Mouse (Mus musculus) neural tube, embryonic 15.5 days (tissue): Measurements from ENCODE around the gene Stxbp4. TPM values are rescaled to one million over a fixed set of nuclear protein-coding genes. Genes with fewer than 3 reads are reported as not detected.

Source experiments
- ATAC-seq: fragments of 200-750 bp; cut with Nextera tagmentation; 2 replicates; pipeline ENCODE4 v1.8.0; 2017; ENCODE audit warnings: mild to moderate bottlenecking, moderate TSS enrichment, moderate library complexity; ENCODE audit not compliant: low FRiP score
- H3K27ac ChIP-seq: fragments of 300-500 bp; sonication (generic); replicated peaks from 2 replicates; pipeline ENCODE4 v1.5.1; 2015; ENCODE audit warnings: mild to moderate bottlenecking, inconsistent platforms
- H3K27me3 ChIP-seq: fragments of 300-500 bp; sonication (generic); replicated peaks from 2 replicates; pipeline ENCODE4 v1.6.1; 2015; ENCODE audit warnings: inconsistent platforms
- H3K36me3 ChIP-seq: fragments of 300-500 bp; sonication (generic); 2 replicates; pipeline ENCODE4 v1.6.1; 2015; ENCODE audit warnings: inconsistent platforms
- H3K4me1 ChIP-seq: fragments of 300-500 bp; sonication (generic); 2 replicates; pipeline ENCODE4 v1.6.1; 2015; ENCODE audit warnings: inconsistent platforms
- H3K4me2 ChIP-seq: fragments of 300-500 bp; sonication (generic); 2 replicates; pipeline ENCODE4 v1.6.1; 2015; ENCODE audit warnings: inconsistent platforms, mild to moderate bottlenecking, moderate library complexity
- H3K4me3 ChIP-seq: fragments of 300-500 bp; sonication (generic); replicated peaks from 2 replicates; pipeline ENCODE4 v1.5.1; 2015; ENCODE audit warnings: mild to moderate bottlenecking, inconsistent platforms
- H3K9ac ChIP-seq: fragments of 300-500 bp; sonication (generic); replicated peaks from 2 replicates; pipeline ENCODE4 v1.6.1; 2015; ENCODE audit warnings: mild to moderate bottlenecking, inconsistent platforms
- H3K9me3 ChIP-seq: fragments of 300-500 bp; sonication (generic); replicated peaks from 2 replicates; pipeline ENCODE4 v1.6.1; 2016; ENCODE audit warnings: inconsistent platforms
- WGBS: fragments of 180-500 bp; shearing (Covaris S2); methylation state at CpG from one replicate; pipeline ENCODE4 v1.1.7; 2015; ENCODE audit warnings: mixed read lengths; 5-methylcytosine and 5-hydroxymethylcytosine counted together
- polyA plus RNA-seq: library from polyadenylated mRNA; unstranded; fragments of >200 nt; fragmentation: Nextera tagmentation; extraction: Ambion mirVana; gene quantifications from 2 replicates; pipeline ENCODE4 v1.2.1, GENCODE M21; 2015

Gene Stxbp4
- 15.9 and 18.3 TPM in 2 replicates for polyA plus RNA-seq

DNA sequence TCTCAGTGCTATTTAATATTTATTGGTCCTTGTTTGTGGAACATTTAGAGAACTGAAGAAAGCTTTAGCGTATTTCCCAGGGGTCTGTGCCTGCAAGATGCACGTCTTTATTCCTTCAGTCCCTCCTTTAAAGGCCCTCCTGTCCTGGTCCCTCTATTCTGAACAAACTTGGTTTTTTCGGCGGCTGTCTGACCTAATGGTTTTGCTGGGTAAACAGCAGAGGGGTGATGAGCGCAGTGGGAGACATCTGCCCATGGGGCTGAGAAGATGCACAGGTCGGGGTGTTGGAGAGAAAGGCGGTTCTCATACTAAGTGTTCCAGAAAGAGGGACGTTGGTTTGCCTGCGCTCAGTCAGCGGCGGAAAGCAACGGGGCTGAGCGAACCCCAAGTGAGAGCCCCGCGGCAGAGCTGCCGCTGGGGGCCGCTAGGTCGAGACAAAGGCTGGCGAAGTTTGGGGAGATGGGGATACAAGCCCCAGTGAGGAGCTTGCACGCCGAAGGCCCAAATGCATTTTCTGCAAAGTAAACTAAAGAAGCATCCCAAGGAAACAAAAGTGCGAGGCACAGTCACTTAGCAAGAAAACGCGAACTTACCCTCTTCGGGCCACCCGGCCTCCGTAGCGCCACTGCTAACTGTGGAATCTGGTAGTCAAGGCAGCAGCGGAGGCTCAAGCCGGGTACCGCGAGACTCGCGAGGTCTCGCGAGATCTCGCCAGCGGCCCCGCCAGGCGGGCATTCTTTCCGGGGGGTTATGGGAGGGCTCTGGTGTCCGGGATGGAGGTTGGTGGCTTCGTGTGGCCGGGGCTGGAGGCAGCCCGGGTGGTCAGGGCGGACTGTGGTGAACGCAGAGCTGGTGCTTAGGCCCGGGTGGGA lies at the start of gene Stxbp4, which contains the start of gene Cox11:
Gene Stxbp4 (minus strand): TSS at position 645 of the 872 bp plus-strand sequence.
Gene Cox11 (plus strand): TSS at position 734 of the 872 bp plus-strand sequence.
- H3K27me3 ChIP-seq, result no peaks in the 10 kb centered on the region
- peaks cover 25% of the 10 kb centered on the region for H3K4me1 ChIP-seq
- H3K9me3 ChIP-seq, result no peaks in the 10 kb centered on the region
- H3K9ac ChIP-seq, result peak within 1 kb of the TSS; percentile 99
- H3K27ac ChIP-seq, result peak within 1 kb of the TSS; percentile 97
- peak within 1 kb of the TSS; percentile 97 for H3K4me3 ChIP-seq
- H3K4me2 ChIP-seq, result peak within 1 kb of the TSS; percentile 61
- peak; percentile 97 for ATAC-seq
- H3K36me3 ChIP-seq, result 0 out of 2 replicates have a peak, but pooled peaks cover 4% of the 10 kb centered on the region
- under 1% methylated on average over 48 of the region's 48 CpGs for WGBS

DNA sequence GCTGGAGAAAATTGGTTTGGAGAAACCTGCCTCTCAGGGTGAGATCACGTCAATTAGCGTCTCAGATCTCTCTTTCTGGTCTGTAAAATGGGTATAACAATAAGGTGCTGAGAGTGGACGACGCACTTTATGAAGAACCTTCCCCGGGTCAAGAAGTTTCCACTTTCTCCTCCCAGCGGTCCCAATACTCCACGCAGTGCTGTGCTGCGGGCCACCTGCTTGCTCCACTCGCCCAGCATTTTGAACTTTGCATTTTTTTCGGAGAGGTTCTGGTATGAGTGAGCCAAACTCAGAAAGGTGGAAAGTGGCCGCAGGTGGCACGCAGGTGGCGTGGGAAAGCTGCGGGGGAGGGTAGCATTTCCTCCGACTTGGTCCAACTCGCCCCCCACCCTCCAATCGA lies 49.2 kb upstream of the Stxbp4 start:
- Histone ChIP-seq H3K9me3 (no peaks in the 10 kb centered on the region), H3K4me2 (peak overlapping the region; percentile 91), H3K36me3 (no peaks in the 10 kb centered on the region), H3K27ac (peak overlapping the region; percentile 83), H3K27me3 (no peaks in the 10 kb centered on the region), H3K9ac (peak overlapping the region; percentile 62), H3K4me1 (peaks cover 15% of the 10 kb centered on the region), H3K4me3 (peak overlapping the region; percentile 63)
- WGBS, result 1% methylated on average over 17 of the region's 17 CpGs
- ATAC-seq, result no peak

DNA sequence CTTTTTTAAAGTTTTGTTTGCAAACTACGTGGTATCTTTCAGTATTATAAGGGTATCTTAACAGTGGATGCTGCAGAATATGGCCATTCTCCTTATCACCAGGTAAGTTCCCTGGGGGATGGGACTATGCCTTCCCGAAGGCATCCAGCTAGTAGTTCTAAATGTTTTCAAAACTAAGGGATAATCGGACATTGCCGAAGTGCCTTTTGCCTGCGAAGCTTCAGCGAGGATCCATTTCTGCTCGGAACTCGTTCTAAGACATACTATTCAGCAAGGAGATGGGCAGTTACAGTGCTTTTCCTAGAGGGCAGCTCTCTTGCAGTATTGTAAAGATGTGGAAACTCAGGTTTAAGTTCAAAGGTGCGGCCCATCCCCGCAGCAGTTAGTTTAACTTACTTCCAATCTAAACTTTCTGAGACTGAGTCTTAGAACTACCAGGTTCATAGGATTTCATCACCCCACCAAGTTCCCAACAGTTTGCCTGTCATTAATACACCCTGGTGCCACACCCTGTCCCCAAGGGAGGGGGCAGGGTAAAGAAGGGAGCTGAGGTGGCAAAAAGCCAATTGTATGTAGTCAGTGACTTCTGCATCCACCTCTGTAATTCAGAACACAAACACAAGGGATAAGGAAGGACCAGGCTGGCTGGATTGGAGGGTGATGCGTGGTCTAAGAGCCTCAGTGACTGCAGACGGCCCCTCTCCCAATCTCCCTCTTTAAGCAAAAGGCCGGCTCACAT lies 48.6 kb upstream of the Stxbp4 start:
- no peak overlapping the region for H3K27ac ChIP-seq
- peak overlapping the region; percentile 91 for H3K4me2 ChIP-seq
- H3K4me3 ChIP-seq, result peak overlapping the region; percentile 63
- no peaks in the 10 kb centered on the region for H3K27me3 ChIP-seq
- H3K9ac ChIP-seq, result peak overlapping the region; percentile 62; the same call in 1 of the 2 replicates
- H3K36me3 ChIP-seq, result no peaks in the 10 kb centered on the region
- peaks cover 15% of the 10 kb centered on the region for H3K4me1 ChIP-seq
- 74% methylated on average over 13 of the region's 13 CpGs for WGBS
- no peak for ATAC-seq
- H3K9me3 ChIP-seq, result no peaks in the 10 kb centered on the region

DNA sequence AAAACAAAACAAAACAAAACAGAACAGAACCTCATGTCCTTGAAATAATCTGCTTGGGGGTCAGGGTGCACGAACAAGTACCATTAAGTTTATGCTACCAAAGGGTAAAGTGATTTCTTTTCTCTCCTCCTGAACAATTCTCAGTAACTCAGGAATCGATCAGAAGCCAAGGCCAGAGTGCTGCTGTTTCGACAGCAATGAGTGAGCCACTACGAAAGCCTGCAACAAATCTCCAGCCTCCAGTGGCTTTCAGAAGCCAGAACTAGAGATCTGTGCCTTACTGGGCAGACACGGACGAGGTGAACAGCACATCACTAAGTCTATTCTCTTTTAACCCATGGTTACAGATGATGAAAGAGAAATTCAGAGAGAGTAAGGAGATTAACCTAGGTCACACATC lies 47.3 kb upstream of the Stxbp4 start:
- H3K4me3 ChIP-seq, result no peak overlapping the region
- H3K4me2 ChIP-seq, result peak overlapping the region; percentile 91; the same call in 1 of the 2 replicates
- no peak for ATAC-seq
- peaks cover 15% of the 10 kb centered on the region for H3K4me1 ChIP-seq
- H3K9ac ChIP-seq, result no peak overlapping the region
- H3K9me3 ChIP-seq, result no peaks in the 10 kb centered on the region
- H3K27me3 ChIP-seq, result no peaks in the 10 kb centered on the region
- H3K27ac ChIP-seq, result no peak overlapping the region
- no peaks in the 10 kb centered on the region for H3K36me3 ChIP-seq
- WGBS, result 69% methylated on average over 6 of the region's 6 CpGs

DNA sequence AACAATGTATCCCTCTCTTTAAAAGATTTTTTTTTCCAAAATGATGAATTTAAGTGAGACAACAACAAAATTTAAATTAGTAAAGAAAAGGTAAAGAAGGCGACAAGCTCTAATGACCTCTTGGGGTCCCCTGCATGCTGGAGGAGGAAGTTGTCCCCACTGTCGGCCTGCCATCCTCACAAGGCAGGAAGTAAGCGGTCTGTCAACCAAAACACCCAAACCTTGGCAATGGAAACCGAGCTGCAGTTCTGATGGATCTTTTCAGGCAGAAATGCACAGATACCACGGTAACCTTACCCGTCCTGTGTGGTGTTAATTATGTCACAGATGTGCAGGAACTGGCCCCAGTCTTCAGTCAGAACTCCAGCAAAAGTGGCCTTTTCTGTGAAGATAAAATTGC lies 46.9 kb upstream of the Stxbp4 start:
- no peaks in the 10 kb centered on the region for H3K36me3 ChIP-seq
- peaks cover 15% of the 10 kb centered on the region for H3K4me1 ChIP-seq
- ATAC-seq, result no peak
- no peak overlapping the region for H3K4me2 ChIP-seq
- no peaks in the 10 kb centered on the region for H3K27me3 ChIP-seq
- H3K9me3 ChIP-seq, result no peaks in the 10 kb centered on the region
- no peak overlapping the region for H3K9ac ChIP-seq
- no peak overlapping the region for H3K27ac ChIP-seq
- WGBS, result 83% methylated on average over 6 of the region's 6 CpGs
- no peak overlapping the region for H3K4me3 ChIP-seq

DNA sequence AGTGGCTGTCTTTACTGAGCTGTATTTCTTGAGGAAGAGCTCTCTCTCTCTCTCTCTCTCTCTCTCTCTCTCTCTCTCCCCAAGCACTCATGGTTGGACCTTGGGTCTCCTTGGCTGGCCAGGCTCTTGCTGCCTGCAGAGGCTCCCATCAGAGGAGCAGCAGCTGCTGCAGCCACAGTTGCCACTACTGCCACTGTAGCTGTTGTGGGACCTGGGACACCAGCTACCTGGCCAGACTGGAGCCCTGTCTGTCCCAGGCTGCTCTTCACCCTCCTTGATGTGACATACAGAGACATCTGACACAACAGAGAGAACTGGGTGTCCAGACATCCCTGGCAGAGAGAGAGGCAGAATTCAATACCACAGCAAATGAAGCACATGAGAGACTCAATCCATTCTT lies 43.3 kb upstream of the Stxbp4 start:
- no peaks in the 10 kb centered on the region for H3K36me3 ChIP-seq
- no peaks in the 10 kb centered on the region for H3K9me3 ChIP-seq
- no peak overlapping the region for H3K27ac ChIP-seq
- no peak overlapping the region for H3K4me2 ChIP-seq
- H3K4me1 ChIP-seq, result no peaks in the 10 kb centered on the region
- H3K4me3 ChIP-seq, result no peak overlapping the region
- no peak overlapping the region for H3K9ac ChIP-seq
- no peaks in the 10 kb centered on the region for H3K27me3 ChIP-seq
- ATAC-seq, result no peak

DNA sequence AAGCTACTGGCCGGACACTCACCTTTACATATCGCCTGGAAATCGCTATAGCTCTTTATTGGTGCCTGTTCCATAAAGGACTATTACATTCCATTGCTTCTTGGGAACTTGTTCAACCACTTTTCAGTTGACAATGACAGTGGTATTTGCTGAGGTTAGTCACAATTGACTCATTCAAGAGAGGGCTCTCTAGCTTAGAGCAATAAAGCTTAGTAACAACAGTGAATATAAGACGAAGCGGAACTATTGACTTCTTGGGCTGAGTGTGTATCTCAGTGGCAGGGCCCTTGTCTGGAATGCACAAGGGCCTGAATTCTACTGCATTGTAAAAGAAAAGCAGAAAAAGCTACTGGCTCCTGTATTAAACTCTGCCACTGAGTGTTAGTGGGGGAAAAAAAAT lies 40.7 kb upstream of the Stxbp4 start:
- H3K4me3 ChIP-seq, result no peak overlapping the region
- H3K27ac ChIP-seq, result no peak overlapping the region
- H3K9ac ChIP-seq, result no peak overlapping the region
- H3K4me2 ChIP-seq, result no peak overlapping the region
- H3K36me3 ChIP-seq, result no peaks in the 10 kb centered on the region
- H3K9me3 ChIP-seq, result no peaks in the 10 kb centered on the region
- no peaks in the 10 kb centered on the region for H3K4me1 ChIP-seq
- ATAC-seq, result no peak
- WGBS, result 75% methylated on average over 5 of the region's 5 CpGs
- no peaks in the 10 kb centered on the region for H3K27me3 ChIP-seq

DNA sequence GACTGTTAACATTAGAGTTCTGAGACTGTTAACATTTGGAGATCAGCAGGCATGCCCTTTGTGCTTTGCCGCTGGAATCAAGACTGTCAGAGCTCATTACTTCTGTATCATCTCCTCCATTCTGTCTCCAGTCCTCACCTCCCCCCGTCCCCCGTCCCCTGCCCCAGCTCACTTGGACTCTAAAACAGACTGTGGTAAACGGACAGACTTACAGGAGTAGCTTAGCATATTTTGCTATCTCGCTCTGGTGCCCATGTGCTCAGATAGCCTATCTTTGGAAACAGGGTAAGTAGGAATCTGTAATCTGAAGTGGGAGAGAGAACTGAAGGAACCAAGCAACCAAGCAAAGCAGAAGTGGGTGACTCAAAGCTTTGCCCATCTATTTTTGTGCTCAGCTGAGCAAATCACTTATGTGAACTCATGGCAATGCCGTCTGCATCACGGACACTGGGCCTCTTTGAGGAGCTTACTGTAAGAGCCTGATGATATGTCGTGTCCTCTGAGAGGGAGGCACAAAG lies 39.9 kb upstream of the Stxbp4 start:
- H3K27me3 ChIP-seq, result no peaks in the 10 kb centered on the region
- ATAC-seq, result no peak
- H3K27ac ChIP-seq, result no peak overlapping the region
- H3K4me3 ChIP-seq, result no peak overlapping the region
- no peak overlapping the region for H3K9ac ChIP-seq
- no peaks in the 10 kb centered on the region for H3K4me1 ChIP-seq
- H3K36me3 ChIP-seq, result no peaks in the 10 kb centered on the region
- 58% methylated on average over 8 of the region's 8 CpGs for WGBS
- no peak overlapping the region for H3K4me2 ChIP-seq
- H3K9me3 ChIP-seq, result no peaks in the 10 kb centered on the region

DNA sequence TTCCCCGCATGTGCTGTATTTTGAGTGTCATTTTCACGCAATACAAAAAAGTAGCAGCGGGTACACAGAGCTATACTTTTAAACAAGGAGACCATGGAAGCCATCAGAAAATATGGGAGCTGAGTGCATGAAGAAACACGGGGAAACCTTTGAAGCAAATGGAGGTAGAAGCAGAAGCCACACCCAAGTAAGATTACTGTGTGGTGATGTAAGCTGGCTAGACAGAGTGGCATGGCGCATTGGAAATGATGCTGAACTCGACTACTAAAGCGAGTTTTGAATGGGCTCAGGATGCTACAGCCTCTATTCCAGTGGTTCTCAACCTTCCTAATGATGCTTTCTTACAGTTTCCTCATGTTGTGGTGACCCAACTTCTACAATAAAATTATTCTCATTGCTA lies 39.1 kb upstream of the Stxbp4 start:
- Histone ChIP-seq H3K4me3 (no peak overlapping the region), H3K36me3 (no peaks in the 10 kb centered on the region), H3K27me3 (no peaks in the 10 kb centered on the region), H3K9me3 (no peaks in the 10 kb centered on the region), H3K4me2 (no peak overlapping the region), H3K9ac (no peak overlapping the region), H3K4me1 (no peaks in the 10 kb centered on the region), H3K27ac (no peak overlapping the region)
- no peak for ATAC-seq
- WGBS, result 93% methylated on average over 7 of the region's 7 CpGs

DNA sequence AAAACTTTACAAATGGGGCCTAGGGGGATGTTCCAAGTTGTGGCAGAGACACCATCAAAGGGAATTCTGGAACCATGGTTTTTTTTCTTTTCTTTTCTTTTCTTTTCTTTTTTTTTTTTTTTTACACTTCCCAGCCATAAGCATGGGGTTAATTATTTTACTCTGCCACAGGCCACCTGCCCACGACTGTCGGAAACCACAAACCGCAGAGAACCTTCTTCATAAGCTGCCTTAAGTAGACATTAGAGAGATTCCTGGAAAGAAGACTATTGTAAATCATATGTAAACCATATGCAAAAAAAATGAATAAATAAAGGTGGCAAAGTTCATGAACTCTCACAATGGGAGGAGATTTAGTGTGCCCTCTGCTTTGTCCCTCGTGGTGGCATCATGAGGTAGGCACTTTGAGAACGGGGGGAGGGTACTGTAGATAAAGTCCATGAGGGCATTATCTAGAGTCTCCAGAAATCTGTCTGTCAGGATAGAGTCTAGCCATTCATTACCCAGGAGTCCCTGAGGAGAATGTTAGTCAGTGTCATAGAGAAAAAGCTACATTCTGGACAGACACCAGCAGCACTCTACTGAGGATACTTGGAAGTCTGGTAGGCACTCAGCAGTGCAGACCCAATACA lies 37.7 kb upstream of the Stxbp4 start:
- H3K4me2 ChIP-seq, result no peak overlapping the region
- H3K36me3 ChIP-seq, result no peaks in the 10 kb centered on the region
- H3K9ac ChIP-seq, result no peak overlapping the region
- 76% methylated on average over 5 of the region's 5 CpGs for WGBS
- no peak for ATAC-seq
- H3K4me3 ChIP-seq, result no peak overlapping the region
- H3K4me1 ChIP-seq, result no peaks in the 10 kb centered on the region
- H3K9me3 ChIP-seq, result no peaks in the 10 kb centered on the region
- H3K27me3 ChIP-seq, result no peaks in the 10 kb centered on the region
- H3K27ac ChIP-seq, result no peak overlapping the region

DNA sequence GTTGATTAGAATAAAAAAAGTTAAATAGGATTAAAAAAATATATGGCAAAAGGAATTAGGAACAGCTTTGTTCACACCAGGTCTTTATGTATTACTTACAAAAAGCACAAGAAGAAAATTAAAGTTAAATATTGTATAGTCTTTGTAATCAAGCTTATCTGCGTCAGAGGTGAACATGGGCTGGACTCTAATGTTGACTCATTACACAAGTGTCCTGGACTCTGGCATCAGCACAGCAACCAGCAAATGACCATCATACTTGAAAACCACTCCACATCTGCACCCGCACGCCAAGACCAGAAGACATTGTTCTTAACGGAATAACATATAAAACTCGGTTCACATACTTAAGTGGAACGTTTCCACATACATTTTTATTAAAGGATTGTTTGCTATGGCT lies 29.4 kb upstream of the Stxbp4 start:
- no peak for ATAC-seq
- Histone ChIP-seq H3K9ac (no peak overlapping the region), H3K4me3 (no peak overlapping the region), H3K27me3 (no peaks in the 10 kb centered on the region), H3K36me3 (0 out of 2 replicates have a peak, but pooled peaks cover 4% of the 10 kb centered on the region), H3K9me3 (no peaks in the 10 kb centered on the region), H3K27ac (no peak overlapping the region), H3K4me2 (no peak overlapping the region), H3K4me1 (peaks cover 18% of the 10 kb centered on the region)
- WGBS, result 97% methylated on average over 6 of the region's 6 CpGs
